Mouse (Mus musculus) heart, adult 9 months (tissue): Measurements from ENCODE around the gene Kcnq2.

Experiments used
- DNase-seq, 2 experiments: peaks; one replicate each; pipeline ENCODE4 v3.0.0; 2022; ENCODE audit warnings: low spot score in 2 of 2

The Kcnq2 gene

DNA sequence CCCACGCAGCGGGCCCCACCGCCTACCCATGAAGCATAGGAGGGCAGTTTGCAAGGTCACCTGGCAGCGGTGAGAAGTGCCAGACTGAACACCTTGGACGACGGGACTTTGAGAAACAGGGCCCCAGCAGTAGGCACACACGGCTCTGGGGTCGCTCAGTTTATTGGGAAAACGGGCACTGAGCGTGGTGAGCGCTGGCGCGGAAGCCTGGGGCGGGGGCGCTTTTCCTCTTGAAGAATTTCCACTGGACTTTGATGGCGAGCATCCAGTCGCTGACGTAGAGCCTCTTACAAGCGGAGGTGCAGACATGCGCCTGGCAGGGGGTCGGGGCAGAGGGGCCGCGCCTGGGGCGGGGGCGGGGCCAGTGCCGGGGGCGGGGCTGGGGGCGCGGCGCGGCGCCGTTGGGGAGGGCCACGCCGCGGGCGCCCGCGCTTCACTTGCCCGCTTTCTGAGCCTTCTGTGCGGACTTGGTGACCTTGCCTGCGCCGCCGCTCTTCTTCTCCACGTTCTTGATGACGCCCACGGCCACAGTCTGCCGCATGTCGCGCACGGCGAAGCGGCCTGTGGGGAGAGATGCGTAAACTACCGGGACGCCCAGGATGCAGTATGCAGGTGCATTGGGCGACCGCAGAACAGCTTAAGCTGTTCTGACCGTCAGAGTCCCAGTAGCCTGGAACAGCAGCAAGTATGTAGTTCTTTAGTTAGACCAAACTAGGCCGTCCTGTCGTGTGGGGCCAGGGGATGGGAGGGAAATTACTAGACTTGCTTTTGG is 12.6 kb upstream of the Kcnq2 start:
- peak in 1 of 2 experiments; percentile 53 for DNase-seq

- no peak for DNase-seq
Observed at GRCm38 (mm10) chr2:181146976-181147545, 12.0 kb upstream of the Kcnq2 start.

GRCm38 (mm10) chr2:181144675-181145074 is 9.6 kb upstream of the Kcnq2 start:
- no peak for DNase-seq

- no peak for DNase-seq
Observed at GRCm38 (mm10) chr2:181143509-181144276, 8.6 kb upstream of the Kcnq2 start.

- DNase-seq, result no peak
Observed at GRCm38 (mm10) chr2:181142703-181143135, 7.6 kb upstream of the Kcnq2 start.

DNA sequence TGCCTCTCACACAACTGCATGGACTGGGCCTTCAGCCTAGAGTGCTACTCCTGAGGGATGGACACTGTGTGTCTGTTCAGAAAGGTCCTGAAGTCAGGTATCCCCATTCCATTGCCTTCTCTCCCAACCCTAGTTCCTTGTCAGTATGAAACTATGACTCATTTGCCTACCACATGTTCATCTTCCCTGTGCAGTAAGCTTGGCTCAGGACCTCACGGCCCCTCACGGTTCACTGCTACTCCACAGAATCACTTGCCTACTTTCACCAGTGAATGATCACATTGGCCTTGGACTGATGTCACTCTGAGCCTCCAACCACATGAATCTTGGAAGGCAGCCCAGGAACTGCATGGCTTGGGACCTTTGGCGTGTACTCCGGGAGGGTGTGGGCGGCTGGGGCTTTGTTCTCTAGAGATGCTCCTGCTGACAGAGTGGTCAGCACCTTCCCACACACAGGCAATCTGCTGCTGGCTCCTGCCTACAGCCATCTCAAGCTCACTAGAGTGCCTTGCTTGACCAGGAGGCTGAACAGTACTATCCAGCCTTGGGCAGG is 4.6 kb upstream of the Kcnq2 start:
- no peak for DNase-seq

- no peak for DNase-seq
Observed at GRCm38 (mm10) chr2:181136934-181137333, 1.8 kb upstream of the Kcnq2 start.

GRCm38 (mm10) chr2:181135446-181135818 is 332 bp upstream of the Kcnq2 start:
- DNase-seq, result no peak

DNA sequence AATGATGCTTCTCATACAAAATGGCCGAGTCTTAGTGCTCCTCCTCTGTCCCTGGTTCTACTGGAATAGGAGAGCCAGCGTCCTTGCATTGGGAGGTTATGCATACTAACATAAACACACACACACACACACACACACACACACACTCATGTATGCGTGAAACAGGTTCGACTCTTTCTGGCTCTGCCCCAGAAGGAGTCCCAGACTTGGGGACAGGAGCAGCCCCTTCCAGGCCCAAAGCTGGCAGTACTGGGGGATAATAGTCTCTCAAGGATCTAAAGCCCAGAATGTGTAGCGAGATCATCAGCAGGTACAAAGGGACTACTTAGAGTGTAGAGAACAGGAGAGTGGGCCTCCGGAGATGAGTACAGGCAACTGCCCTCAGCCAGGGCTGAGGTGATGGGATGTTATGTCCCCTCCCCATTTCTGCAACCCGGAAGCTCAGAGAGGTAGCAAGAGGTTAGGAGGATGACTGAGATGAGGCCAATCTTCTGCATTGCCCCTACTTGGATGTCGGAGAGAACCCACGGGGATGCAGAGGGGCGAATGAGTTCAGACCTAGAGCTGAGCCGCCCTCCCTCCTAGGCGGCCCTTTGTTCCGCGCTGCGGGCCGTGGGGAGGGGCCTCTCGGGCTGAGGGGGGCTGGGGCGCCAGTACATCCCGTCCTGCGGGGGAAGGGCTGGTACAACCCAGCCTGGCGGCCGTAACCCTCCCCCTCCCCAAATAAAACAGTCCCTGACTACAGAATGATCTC is 1.1 kb downstream of the Kcnq2 start:
- no peak for DNase-seq

DNA sequence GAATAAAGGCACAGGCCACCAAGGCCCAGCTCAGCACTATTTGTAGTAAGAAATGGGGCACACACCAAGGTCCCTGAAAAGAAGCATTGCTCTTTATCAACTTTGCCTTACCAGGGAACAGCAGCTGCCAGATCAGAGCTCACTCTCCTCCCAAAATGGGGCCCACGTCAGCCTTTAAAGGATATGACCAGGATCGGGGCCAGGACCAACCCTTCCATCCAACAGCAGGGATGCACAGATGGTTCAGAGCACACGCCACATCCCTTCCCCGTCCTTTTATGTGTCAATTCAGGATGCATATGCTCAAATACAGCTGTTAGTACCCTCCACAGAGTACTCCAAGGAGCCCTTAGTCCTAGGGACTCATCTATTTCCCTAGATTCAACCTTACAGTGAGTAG is 4.9 kb downstream of the Kcnq2 start:
- no peak for DNase-seq

DNA sequence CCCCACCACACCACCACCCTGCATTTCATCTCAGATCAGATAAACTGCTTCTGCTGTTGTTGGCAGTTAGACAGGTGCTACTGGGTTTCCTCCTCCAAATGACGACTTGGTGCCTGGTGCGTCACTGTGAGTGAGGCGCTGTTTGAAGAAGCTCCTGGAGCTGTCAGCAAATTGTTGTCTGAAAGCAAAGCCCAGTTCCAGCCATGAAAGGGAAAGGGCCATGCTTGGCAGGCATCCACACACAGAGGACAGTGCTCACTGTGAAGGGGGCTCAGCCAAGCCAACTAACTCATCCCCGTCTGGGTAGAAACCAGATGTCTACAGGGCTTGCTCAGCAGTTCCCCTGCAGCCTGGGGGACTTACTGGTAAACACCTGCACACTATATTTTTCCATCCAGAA is 6.1 kb downstream of the Kcnq2 start:
- DNase-seq, result no peak

DNA sequence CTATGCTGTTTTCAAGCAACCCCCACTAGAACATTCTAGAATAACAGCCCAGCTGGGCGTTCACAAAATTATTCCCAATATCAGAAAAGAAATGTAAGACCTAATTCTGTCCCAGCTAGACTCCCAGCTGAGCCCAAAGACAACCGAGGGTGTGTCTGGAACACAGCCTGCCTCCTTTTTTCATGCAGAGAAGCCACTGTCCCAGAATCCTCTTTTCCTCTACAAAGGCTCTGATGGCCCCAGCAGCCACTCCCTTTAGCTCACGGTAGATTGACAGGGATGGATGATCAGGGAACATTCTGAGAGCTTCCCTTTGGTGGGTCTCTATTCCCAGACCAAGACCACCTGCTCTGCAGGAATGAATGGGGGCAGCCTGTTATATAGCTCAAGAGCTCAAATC is 7.3 kb downstream of the Kcnq2 start:
- DNase-seq, result no peak

GRCm38 (mm10) chr2:181125726-181126455 is 9.2 kb downstream of the Kcnq2 start:
- no peak for DNase-seq

DNA sequence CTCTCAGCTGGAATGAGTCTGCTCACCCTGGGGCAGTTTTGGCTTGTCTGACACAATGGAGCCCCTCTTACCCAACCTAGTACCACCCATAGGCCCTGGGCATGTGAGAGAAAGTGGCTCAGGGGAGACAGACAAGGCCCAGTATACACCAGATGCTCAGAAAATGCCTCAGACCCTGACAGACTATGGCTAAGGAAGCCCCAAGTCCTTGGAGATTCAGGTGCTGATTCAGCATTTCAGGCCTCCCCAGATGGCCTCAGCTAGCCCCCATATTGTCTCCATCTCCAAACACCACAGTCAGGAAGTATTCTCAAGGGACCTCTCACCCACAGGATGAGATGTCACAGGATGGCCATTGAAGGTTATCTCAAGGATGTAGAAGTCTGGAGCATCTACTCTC is 12.5 kb downstream of the Kcnq2 start:
- no peak for DNase-seq

- DNase-seq, result no peak
Observed at GRCm38 (mm10) chr2:181120922-181121449, 14.1 kb downstream of the Kcnq2 start.

- DNase-seq, result peak in 1 of 2 experiments; percentile 9
Observed at GRCm38 (mm10) chr2:181119952-181120351, 15.1 kb downstream of the Kcnq2 start.

GRCm38 (mm10) chr2:181116436-181116835 is 18.7 kb downstream of the Kcnq2 start:
- DNase-seq, result no peak

GRCm38 (mm10) chr2:181115367-181115766 is 19.7 kb downstream of the Kcnq2 start:
- DNase-seq, result no peak

- no peak for DNase-seq
Observed at GRCm38 (mm10) chr2:181113762-181114361, 21.2 kb downstream of the Kcnq2 start.

DNA sequence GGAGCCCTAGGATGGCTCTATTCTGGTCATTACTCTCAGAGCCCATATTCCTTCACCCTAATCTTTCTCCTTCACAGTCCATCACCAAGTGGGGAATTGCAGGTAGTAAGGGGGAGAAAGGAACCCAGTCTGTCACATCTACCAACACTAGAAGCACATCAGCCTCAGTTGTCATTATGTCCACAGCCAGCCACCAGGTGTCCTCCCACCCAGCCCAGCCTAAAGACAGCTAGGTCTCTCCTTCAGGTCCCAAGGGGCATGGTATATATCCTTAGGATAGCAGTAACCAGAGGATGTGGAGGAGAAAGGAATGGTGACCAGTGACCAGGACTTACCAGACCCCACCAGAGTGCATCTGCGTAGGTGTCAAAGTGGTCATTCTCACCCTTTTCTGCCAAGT is 23.4 kb downstream of the Kcnq2 start:
- DNase-seq, result no peak
